Mouse (Mus musculus) left cerebral cortex, postnatal 25 days (tissue): Measurements from ENCODE around the gene Fxn. TPM values are rescaled to one million over a fixed set of nuclear protein-coding genes. Genes with fewer than 3 reads are reported as not detected.

ENCODE experiments used
- DNase-seq, 2 experiments: peaks; one replicate each; pipeline ENCODE4 v3.0.0; 2022; ENCODE audit warnings: low spot score in 2 of 2, mixed read lengths in 1 of 2
- intact Hi-C: fragments of 180-260 bp; cut with DNase I; formaldehyde crosslinking; loops from one replicate; pipeline ENCODE4 v1.15.1; 2025
- total RNA-seq, 2 experiments: library from RNA; stranded (reverse); gene quantifications; 2 replicates each; pipeline ENCODE4 v1.2.3; 2021

Gene Fxn
- total RNA-seq = 1 to 10 TPM; 6.9 to 7.4 TPM

GRCm38 (mm10) chr19:24280601-24281228 lies at the start of gene Fxn:
TSS of gene Fxn (minus strand) at chr19:24280605.
- peak; percentile 19 to 66 for DNase-seq
- intact Hi-C loops = loop anchor here (5.0 kb wide), 2 partner anchors 592 to 607 kb away; no protein-coding TSS in a partner anchor

- intact Hi-C loops = loop anchor here (2.0 kb wide), 1 partner anchor 149 kb away; the partner anchor contains the start of gene Fam122a
- DNase-seq = no peak
Observed at GRCm38 (mm10) chr19:24327921-24328320, 47.5 kb upstream of the Fxn start.

- DNase-seq = no peak
- intact Hi-C loops = loop anchor here (2.0 kb wide), 1 partner anchor 150 kb away; the partner anchor contains the start of gene Fam122a
Observed at GRCm38 (mm10) chr19:24326969-24327368, 46.6 kb upstream of the Fxn start.

- intact Hi-C loops = loop anchor here (1.0 to 2.0 kb wide), 2 partner anchors 92 to 151 kb away; partner anchors contain the start of gene Fam122a
- peak in 1 of 2 experiments; percentile 84 for DNase-seq
Observed at GRCm38 (mm10) chr19:24325692-24326091, 45.3 kb upstream of the Fxn start.

- intact Hi-C loops = no loop called here
Observed at GRCm38 (mm10) chr19:24323841-24324613, 43.6 kb upstream of the Fxn start.

GRCm38 (mm10) chr19:24321900-24322311 lies 41.5 kb upstream of the Fxn start:
- intact Hi-C loops = no loop called here
- DNase-seq = no peak

More at GRCm38 (mm10) chr19:24323841-24324613, 43.6 kb upstream of the Fxn start:
- DNase-seq = no peak

- intact Hi-C loops = no loop called here
- DNase-seq = no peak
Observed at GRCm38 (mm10) chr19:24321211-24321899, 41.0 kb upstream of the Fxn start.

GRCm38 (mm10) chr19:24318172-24318571 lies 37.8 kb upstream of the Fxn start:
- no peak for DNase-seq
- intact Hi-C loops = no loop called here

GRCm38 (mm10) chr19:24317731-24318130 lies 37.3 kb upstream of the Fxn start:
- intact Hi-C loops = no loop called here

GRCm38 (mm10) chr19:24317038-24317591 lies 36.7 kb upstream of the Fxn start:
- intact Hi-C loops = no loop called here

More at GRCm38 (mm10) chr19:24317731-24318130, 37.3 kb upstream of the Fxn start:
- DNase-seq = no peak

GRCm38 (mm10) chr19:24316060-24316725 lies 35.8 kb upstream of the Fxn start:
- intact Hi-C loops = no loop called here
- no peak for DNase-seq

More at GRCm38 (mm10) chr19:24317038-24317591, 36.7 kb upstream of the Fxn start:
- peak in 1 of 2 experiments; percentile 13 for DNase-seq

- DNase-seq = no peak
Observed at GRCm38 (mm10) chr19:24315234-24315633, 34.8 kb upstream of the Fxn start.

GRCm38 (mm10) chr19:24314676-24315075 lies 34.3 kb upstream of the Fxn start:
- intact Hi-C loops = no loop called here
- DNase-seq = no peak

More at GRCm38 (mm10) chr19:24315234-24315633, 34.8 kb upstream of the Fxn start:
- intact Hi-C loops = no loop called here

GRCm38 (mm10) chr19:24312556-24313342 lies 32.3 kb upstream of the Fxn start:
- DNase-seq = no peak
- intact Hi-C loops = no loop called here

- DNase-seq = no peak
- intact Hi-C loops = no loop called here
Observed at GRCm38 (mm10) chr19:24312046-24312445, 31.6 kb upstream of the Fxn start.

GRCm38 (mm10) chr19:24308305-24308705 lies 27.9 kb upstream of the Fxn start:
- peak; percentile 49 to 63 for DNase-seq
- intact Hi-C loops = no loop called here

- intact Hi-C loops = no loop called here
- no peak for DNase-seq
Observed at GRCm38 (mm10) chr19:24307271-24308221, 27.1 kb upstream of the Fxn start.
